In genomic region chr6:65892045-65892660, GRCm38 (mm10) we compare ENCODE assay signal across 28 mouse cellular contexts.
DNase-seq lines count a peak whose midpoint lies in the region; ATAC-seq and TF ChIP-seq lines count a peak whose summit lies in the region.
"Had no signal": no experiment of that assay in that cellular context is flagged by ENCODE, and none has a peak within 500 bp of the region (broad histone marks: within the 10 kb centered on the region; RNA-seq: fewer than 3 reads in every experiment).

No protein-coding gene starts in this region.

- H3K9ac ChIP-seq in kidney, postnatal 0 days (ENCODE audit: low read depth, low read length), result no peak overlapping the region
- H3K9ac ChIP-seq: forebrain, embryonic 12.5 days; forebrain, postnatal 0 days; hindbrain, embryonic 13.5 days; liver, embryonic 14.5 days; lung, embryonic 15.5 days had no signal

- H3K4me1 ChIP-seq in kidney, postnatal 0 days (replicated peaks; ENCODE audit: insufficient read depth, low read length), result no peaks in the 10 kb centered on the region
- no peaks in the 10 kb centered on the region for H3K4me1 ChIP-seq in kidney, adult 2 months (ENCODE audit: control insufficient read depth, insufficient read depth, low read length)
- H3K4me1 ChIP-seq: forebrain, embryonic 12.5 days; hindbrain, embryonic 13.5 days; lung, embryonic 15.5 days had no signal

- H3K27me3 ChIP-seq in kidney, postnatal 0 days (ENCODE audit: insufficient read depth, low read length), result no peaks in the 10 kb centered on the region
- no peaks in the 10 kb centered on the region for H3K27me3 ChIP-seq in kidney, adult 2 months (replicated peaks; ENCODE audit: control insufficient read depth, insufficient read depth, low read length)
- H3K27me3 ChIP-seq: forebrain, embryonic 12.5 days; hindbrain, embryonic 13.5 days; lung, embryonic 15.5 days had no signal

- intact Hi-C loops in heart, postnatal 10 days (cut with DNase I), result no loop called here

- 29% methylated on average over 4 of the region's 4 CpGs for WGBS in kidney, postnatal 0 days
- WGBS in kidney, adult 2 months, result 47% methylated on average over 4 of the region's 4 CpGs

- no peak overlapping the region for H3K4me3 ChIP-seq in kidney, postnatal 0 days (replicated peaks; ENCODE audit: low read depth, low read length)
- no peak overlapping the region for H3K4me3 ChIP-seq in kidney, adult 2 months (ENCODE audit: insufficient read depth, low read depth, low read length)
- H3K4me3 ChIP-seq: forebrain, embryonic 12.5 days; hindbrain, embryonic 13.5 days; lung, embryonic 15.5 days had no signal

- TF ChIP-seq POLR2A in kidney, adult 2 months (IDR thresholded peaks at IDR 0.05; ENCODE audit: low read depth, low read length), result no peak

- peaks cover 1% of the 10 kb centered on the region; the same call in 1 of the 2 replicates for H3K36me3 ChIP-seq in kidney, postnatal 0 days (ENCODE audit: insufficient read depth, low read length)
- no peaks in the 10 kb centered on the region for H3K36me3 ChIP-seq in kidney, adult 2 months (ENCODE audit: control insufficient read depth, insufficient read depth, low read length)
- H3K36me3 ChIP-seq: hindbrain, embryonic 13.5 days had no signal

- peak; percentile 59; the same call in 1 of the 2 replicates for ATAC-seq in kidney, postnatal 0 days (replicated peaks; ENCODE audit: low FRiP score, low read depth)
- ATAC-seq: forebrain, postnatal 0 days; inflammation-experienced regulatory T-cells, adult 6 months; midbrain, embryonic 16.5 days had no signal

- H3K27ac ChIP-seq in kidney, postnatal 0 days, result no peak overlapping the region
- no peak overlapping the region for H3K27ac ChIP-seq in kidney, adult 2 months (ENCODE audit: insufficient read depth, low read depth, low read length)
- H3K27ac ChIP-seq: forebrain, embryonic 12.5 days; hindbrain, embryonic 13.5 days; liver, embryonic 14.5 days; lung, embryonic 15.5 days had no signal

- no peak for TF ChIP-seq CTCF in kidney, postnatal 0 days (IDR thresholded peaks at IDR 0.05; ENCODE audit: low read depth)
- no peak for TF ChIP-seq CTCF in kidney, adult 2 months (conservative IDR thresholded peaks at IDR 0.05; ENCODE audit: insufficient read depth, insufficient read length, low read depth, low read length)

- peak; percentile 88 for DNase-seq in kidney, postnatal 0 days (ENCODE audit: low spot score)
- no peak for DNase-seq in kidney, adult 2 months
- peak; percentile 36 for DNase-seq in embryo, embryonic 11 days
- peak; percentile 48 for DNase-seq in forelimb bud, embryonic 11.5 days (ENCODE audit: low read depth, low spot score)
- peak; percentile 35 for DNase-seq in mesoderm, embryonic 11.5 days (ENCODE audit: low read depth, low spot score)
- no peak for DNase-seq in heart, postnatal 10 days
- no peak for DNase-seq in adrenal gland, adult 18-20 months (ENCODE audit: low spot score in 2 of 2)
- DNase-seq: adrenal gland, adult 8-10 months; B cell, adult 2 months; cerebellum, adult 2 months; cerebellum, postnatal 14 days; forebrain, postnatal 0 days; gastrocnemius, postnatal 14 days; heart, postnatal 4 days; layer of hippocampus, postnatal 36 days; left cerebral cortex, postnatal 4 days; liver; right cerebral cortex, adult 18-20 months; spleen, adult 18-20 months; thymus, postnatal 14 days had no signal

- H3K4me2 ChIP-seq in kidney, postnatal 0 days (ENCODE audit: low read length), result no peak overlapping the region
- H3K4me2 ChIP-seq: forebrain, embryonic 12.5 days; heart, embryonic 11.5 days; hindbrain, embryonic 13.5 days; lung, embryonic 15.5 days; midbrain, embryonic 11.5 days had no signal

- no peaks in the 10 kb centered on the region for H3K9me3 ChIP-seq in kidney, postnatal 0 days (replicated peaks; ENCODE audit: low read length)
- H3K9me3 ChIP-seq: forebrain, embryonic 12.5 days; hindbrain, embryonic 13.5 days; lung, embryonic 15.5 days had no signal

Comparison
In these comparisons a context has a peak if more than half of its experiments do, and no peak if none do; other contexts are left out.
1. DNase-seq: peak in kidney, postnatal 0 days (single experiment), embryo, embryonic 11 days (single experiment), forelimb bud, embryonic 11.5 days (single experiment) and mesoderm, embryonic 11.5 days (single experiment); none in kidney, adult 2 months (single experiment), heart, postnatal 10 days (0 of 2) and adrenal gland, adult 18-20 months (0 of 2).